Mouse (Mus musculus): ENCODE data around the gene G3bp2. TPM values are rescaled to one million over a fixed set of nuclear protein-coding genes. Genes with fewer than 3 reads are reported as not detected.
"Not testable (repeated sequence)": the region's sequence is repeated elsewhere in the genome, so short reads cannot be mapped to it uniquely, and the experiment has no call there.

Gene G3bp2
- 100 to 1,000 TPM; 228 to 236 TPM for total RNA-seq (2021)
- long read RNA-seq, experiment 1, full-length matches to known transcripts = 355 of 473 reads
- long read RNA-seq, experiment 1, partial matches to known transcripts = 25 of 473 reads
- long read RNA-seq, experiment 1, other reads (novel, unspliced or antisense) = 93 of 473 reads
- long read RNA-seq, experiment 2, full-length matches to known transcripts = 209 of 298 reads
- long read RNA-seq, experiment 2, partial matches to known transcripts = 26 of 298 reads
- long read RNA-seq, experiment 2, other reads (novel, unspliced or antisense) = 63 of 298 reads

GRCm38 (mm10) chr5:92083417-92084038, at the start of gene G3bp2:
G3bp2 (minus strand) TSS chr5:92083719.
- intact Hi-C loops (cut with DNase I) = loop anchor here (1.0 to 5.0 kb wide), 2 partner anchors 34 to 54 kb away; partner anchors contain the start of gene Uso1
- Histone ChIP-seq H3K4me3 (peak within 1 kb of the TSS; percentile 99), H3K27ac (peak within 1 kb of the TSS; percentile 99)
- TF ChIP-seq CTCF (IDR thresholded peaks at IDR 0.05) = no peak
- peak; percentile 96 to 97 for DNase-seq (ENCODE audit: extremely low spot score in 1 of 2, low spot score in 2 of 2)

GRCm38 (mm10) chr5:92133006-92133405, 49.5 kb upstream of the G3bp2 start:
- intact Hi-C loops (cut with DNase I); H3K27ac ChIP-seq; DNase-seq (ENCODE audit: extremely low spot score in 1 of 2, low spot score in 2 of 2); H3K4me3 ChIP-seq: not testable (repeated sequence)

- no peak for DNase-seq (ENCODE audit: extremely low spot score in 1 of 2, low spot score in 2 of 2)
- no peak overlapping the region for H3K27ac ChIP-seq
- TF ChIP-seq CTCF (IDR thresholded peaks at IDR 0.05) = no peak; the same call in none of the 2 replicates
- no peak overlapping the region for H3K4me3 ChIP-seq
- intact Hi-C loops (cut with DNase I) = no loop called here
Measured at GRCm38 (mm10) chr5:92132127-92132526, 48.6 kb upstream of the G3bp2 start.

- H3K27ac ChIP-seq = no peak overlapping the region
- H3K4me3 ChIP-seq = no peak overlapping the region
- TF ChIP-seq CTCF (IDR thresholded peaks at IDR 0.05) = no peak; the same call in none of the 2 replicates
- intact Hi-C loops (cut with DNase I) = no loop called here
- DNase-seq (ENCODE audit: extremely low spot score in 1 of 2, low spot score in 2 of 2) = no peak
Measured at GRCm38 (mm10) chr5:92130040-92130682, 46.6 kb upstream of the G3bp2 start.

GRCm38 (mm10) chr5:92129321-92129768, 45.8 kb upstream of the G3bp2 start:
- intact Hi-C loops (cut with DNase I) = no loop called here
- no peak overlapping the region for H3K4me3 ChIP-seq

GRCm38 (mm10) chr5:92128570-92128969, 45.1 kb upstream of the G3bp2 start:
- no peak for TF ChIP-seq CTCF (IDR thresholded peaks at IDR 0.05)
- Histone ChIP-seq H3K4me3 (no peak overlapping the region), H3K27ac (no peak overlapping the region)
- intact Hi-C loops (cut with DNase I) = no loop called here
- DNase-seq (ENCODE audit: extremely low spot score in 1 of 2, low spot score in 2 of 2) = no peak

More at GRCm38 (mm10) chr5:92129321-92129768, 45.8 kb upstream of the G3bp2 start:
- TF ChIP-seq CTCF (IDR thresholded peaks at IDR 0.05) = no peak
- no peak for DNase-seq (ENCODE audit: extremely low spot score in 1 of 2, low spot score in 2 of 2)
- no peak overlapping the region for H3K27ac ChIP-seq

- intact Hi-C loops (cut with DNase I) = no loop called here
- TF ChIP-seq CTCF (IDR thresholded peaks at IDR 0.05) = no peak
- Histone ChIP-seq H3K4me3 (no peak overlapping the region), H3K27ac (peak overlapping the region; percentile 6; the same call in 1 of the 2 replicates)
- no peak for DNase-seq (ENCODE audit: extremely low spot score in 1 of 2, low spot score in 2 of 2)
Measured at GRCm38 (mm10) chr5:92127751-92128150, 44.2 kb upstream of the G3bp2 start.

- no peak overlapping the region for H3K4me3 ChIP-seq
- TF ChIP-seq CTCF (IDR thresholded peaks at IDR 0.05) = no peak
- DNase-seq (ENCODE audit: extremely low spot score in 1 of 2, low spot score in 2 of 2) = no peak
- intact Hi-C loops (cut with DNase I) = no loop called here
- peak overlapping the region; percentile 6; the same call in 1 of the 2 replicates for H3K27ac ChIP-seq
Measured at GRCm38 (mm10) chr5:92127141-92127625, 43.7 kb upstream of the G3bp2 start.

- no peak for TF ChIP-seq CTCF (IDR thresholded peaks at IDR 0.05)
- DNase-seq (ENCODE audit: extremely low spot score in 1 of 2, low spot score in 2 of 2) = no peak
- Histone ChIP-seq H3K4me3 (no peak overlapping the region), H3K27ac (no peak overlapping the region)
- intact Hi-C loops (cut with DNase I) = no loop called here
Measured at GRCm38 (mm10) chr5:92125446-92125845, 41.9 kb upstream of the G3bp2 start.

- no peak for DNase-seq (ENCODE audit: extremely low spot score in 1 of 2, low spot score in 2 of 2)
Measured at GRCm38 (mm10) chr5:92121636-92122035, 38.1 kb upstream of the G3bp2 start.

GRCm38 (mm10) chr5:92117823-92118403, 34.4 kb upstream of the G3bp2 start:
- Histone ChIP-seq H3K27ac (no peak overlapping the region), H3K4me3 (no peak overlapping the region)
- TF ChIP-seq CTCF (IDR thresholded peaks at IDR 0.05) = peak; percentile 78
- intact Hi-C loops (cut with DNase I) = loop anchor here (5.0 kb wide), 2 partner anchors 36 to 156 kb away; partner anchors contain the start of genes G3bp2 and Rchy1
- DNase-seq (ENCODE audit: extremely low spot score in 1 of 2, low spot score in 2 of 2) = peak; percentile 57 to 59

More at GRCm38 (mm10) chr5:92121636-92122035, 38.1 kb upstream of the G3bp2 start:
- Histone ChIP-seq H3K27ac (no peak overlapping the region), H3K4me3 (no peak overlapping the region)
- TF ChIP-seq CTCF (IDR thresholded peaks at IDR 0.05) = no peak
- intact Hi-C loops (cut with DNase I) = no loop called here
